Mouse (Mus musculus) lung, postnatal 4 days (tissue): ENCODE data around the gene Pias4.
A peak's percentile ranks its signal among the peaks of the same experiment; 100 is the strongest.

Source experiments
- DNase-seq, 2 experiments: peaks; one replicate each; pipeline ENCODE4 v3.0.0; 2021

The Pias4 gene

DNA sequence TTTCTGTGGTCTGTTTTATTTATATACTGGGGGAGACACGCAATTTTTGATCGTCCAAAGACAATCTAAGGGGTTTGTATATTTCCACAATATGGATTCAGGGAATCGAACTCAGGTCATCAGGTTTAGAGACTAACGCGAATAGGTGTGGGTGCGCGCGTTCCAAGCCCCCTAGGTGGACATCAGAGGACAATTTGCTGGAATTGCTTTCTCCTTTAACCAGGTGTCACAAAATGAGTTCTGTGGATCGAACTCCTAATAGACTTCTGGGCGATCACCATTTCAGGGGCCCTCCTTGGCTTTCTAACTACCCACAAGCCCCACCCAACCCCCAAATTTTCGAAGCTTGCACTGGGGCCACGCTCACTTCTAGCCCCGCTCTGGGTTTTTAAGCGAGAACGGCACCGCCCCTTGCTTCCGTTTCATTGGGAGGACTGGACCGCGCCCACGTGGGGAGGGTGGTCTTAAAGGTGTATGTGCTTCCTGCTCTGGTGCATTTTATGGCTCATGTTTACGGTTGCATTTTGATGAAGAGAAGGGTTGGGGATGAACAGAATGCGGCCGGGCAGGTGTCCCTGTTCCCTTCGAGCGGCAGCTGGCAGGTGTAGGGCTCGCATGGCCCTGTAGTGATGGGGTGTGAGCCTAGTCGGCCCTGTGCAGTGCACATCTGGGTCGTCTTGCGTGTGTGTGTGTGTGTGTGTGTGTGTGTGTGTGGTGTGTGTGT is 960 bp upstream of the Pias4 start:
- DNase-seq = peak; percentile 89 to 90

DNA sequence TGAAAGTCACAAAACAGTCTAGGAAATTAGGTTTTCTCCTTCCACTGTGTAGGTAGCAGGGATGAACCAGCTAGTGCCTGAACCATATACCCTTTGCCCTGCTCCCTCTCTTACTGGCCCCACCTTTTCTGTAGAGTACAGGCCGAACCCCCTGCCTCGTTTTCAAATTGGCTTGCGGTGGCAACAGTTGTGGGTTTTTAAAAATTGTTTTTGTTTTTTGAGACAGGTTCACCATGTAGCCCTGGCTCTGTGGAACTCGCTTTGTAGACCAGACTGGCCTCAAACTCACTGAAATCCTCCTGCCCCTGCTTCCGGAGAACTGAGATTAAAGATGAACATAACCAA is 336 bp upstream of the Pias4 start:
- DNase-seq = no peak

DNA sequence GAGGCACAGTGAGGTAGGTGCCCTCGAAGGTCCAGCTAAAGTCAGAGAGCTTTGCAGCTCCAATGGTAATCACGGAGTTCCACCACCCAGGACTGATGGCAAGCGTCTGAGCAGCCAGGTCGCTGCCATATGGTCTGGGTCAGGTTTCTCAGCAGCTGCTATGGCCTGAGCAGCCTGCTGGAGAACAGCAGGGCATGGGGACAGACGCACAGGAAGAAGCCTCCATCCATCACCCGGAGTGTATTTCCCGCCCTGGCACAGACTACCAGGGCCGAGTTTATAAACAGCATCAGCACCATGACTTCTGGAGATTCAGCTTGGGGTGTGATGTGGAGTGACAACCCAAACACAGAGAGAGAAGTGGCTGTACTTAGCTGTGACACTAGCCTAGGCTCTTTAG is 2.6 kb downstream of the Pias4 start:
- DNase-seq = no peak

DNA sequence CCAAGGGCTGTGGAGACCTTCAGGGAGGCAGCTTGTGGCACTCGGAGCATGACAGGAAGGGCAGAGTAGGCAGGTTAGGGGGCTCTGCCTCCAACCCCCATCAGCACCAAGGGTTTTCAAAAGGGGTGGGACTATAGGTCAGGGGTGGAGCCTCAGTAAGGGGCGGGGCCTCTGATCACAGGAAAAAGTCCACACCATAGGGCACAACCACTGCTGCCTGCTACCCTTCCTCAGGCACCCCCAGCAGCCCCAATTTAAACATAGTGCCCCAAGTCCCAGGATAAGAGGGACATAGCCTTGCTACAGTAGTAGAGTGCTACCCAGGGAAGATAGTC is 5.4 kb downstream of the Pias4 start:
- no peak for DNase-seq

DNA sequence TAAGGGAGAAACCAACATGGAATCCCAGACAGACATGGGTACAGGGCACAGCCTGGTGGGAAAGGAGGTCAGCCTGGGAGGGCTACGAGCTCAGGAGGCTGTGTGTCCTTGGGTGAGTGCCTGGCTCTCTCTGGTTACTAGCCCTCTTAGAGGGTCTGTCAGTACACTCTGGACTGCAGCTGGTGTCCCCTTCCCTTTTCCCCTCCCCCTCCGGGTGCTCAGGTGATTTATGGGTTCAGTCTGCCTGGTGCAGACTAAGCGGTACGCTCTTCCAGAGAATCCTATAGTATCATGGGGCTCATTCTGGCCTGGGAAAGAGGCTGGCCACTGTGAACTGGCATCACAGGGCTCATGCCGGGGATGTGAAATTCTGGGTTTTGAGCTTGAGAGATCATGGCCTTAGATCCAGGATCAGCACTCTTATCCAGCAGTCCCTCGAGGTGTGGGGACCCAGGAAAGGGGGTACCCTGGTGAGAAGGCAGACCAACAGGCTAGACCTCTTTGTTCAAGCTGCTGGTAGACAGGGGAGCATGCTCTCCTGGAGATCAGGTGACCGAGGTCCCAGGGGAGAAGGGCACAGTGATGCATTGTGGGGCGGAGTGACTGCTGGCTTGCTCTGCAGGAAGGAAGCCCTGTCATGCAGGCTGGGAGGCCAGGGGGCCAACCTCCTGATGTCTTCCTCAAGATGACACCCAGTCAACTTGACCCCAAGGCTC is 6.0 kb downstream of the Pias4 start:
- no peak for DNase-seq

DNA sequence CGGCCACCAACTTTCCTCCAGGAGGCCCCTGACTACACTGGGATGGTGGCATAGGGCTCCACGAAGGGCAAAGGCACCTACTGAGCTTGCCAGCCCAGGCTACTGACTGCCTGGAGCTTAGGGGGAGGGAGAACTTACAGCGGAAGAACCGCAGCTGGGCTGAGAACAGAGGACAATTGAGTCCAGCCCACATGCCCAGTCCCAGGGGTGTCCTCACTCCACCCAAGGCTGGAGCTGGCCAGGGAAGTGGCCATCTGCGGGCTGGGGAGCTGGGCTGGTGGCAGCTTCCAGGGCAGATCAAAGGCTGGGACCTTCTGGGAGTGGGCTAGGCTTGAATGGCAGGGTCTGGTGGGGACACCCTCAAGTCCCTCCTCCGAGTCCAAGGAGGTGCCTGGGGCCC is 13.0 kb downstream of the Pias4 start:
- DNase-seq = peak in 1 of 2 experiments; percentile 23

DNA sequence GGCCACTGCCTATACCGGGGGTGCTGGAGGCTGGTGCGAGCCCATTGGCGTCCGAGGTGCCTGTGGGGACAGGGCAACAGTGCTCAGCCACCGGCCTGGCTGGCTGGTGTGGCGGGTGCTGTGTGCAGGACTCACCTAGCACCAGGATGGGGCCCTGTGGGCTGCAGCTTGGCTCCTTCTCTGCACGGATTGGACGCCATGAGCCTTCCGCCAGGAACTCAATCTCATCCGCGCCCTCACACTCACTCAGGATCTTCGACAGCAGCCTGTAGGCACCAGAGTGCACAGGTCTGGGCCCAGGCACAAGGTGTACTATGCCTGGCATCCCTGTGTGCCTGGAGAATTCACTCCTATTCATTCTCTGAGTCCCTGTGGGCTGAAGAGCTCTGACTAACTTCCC is 13.4 kb downstream of the Pias4 start:
- DNase-seq = no peak

DNA sequence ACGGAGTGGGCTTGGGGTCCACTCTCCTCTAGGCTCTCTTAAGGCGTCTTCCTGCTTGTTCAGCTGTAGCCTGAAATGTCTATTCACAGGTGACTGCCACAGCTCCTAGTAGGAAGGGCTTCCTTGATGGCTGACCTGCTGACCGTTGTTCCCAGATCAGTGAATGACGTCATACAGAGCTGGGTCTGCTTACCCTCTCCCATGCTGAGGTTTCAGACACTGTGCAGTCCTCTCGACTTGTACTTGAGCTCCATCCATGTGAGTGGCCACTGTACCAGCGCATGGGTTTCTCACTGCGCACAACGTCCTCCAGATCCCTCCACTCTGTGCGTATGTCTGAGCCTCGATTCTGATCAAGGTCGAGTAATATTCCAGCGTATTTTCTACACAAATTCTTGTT is 15.1 kb downstream of the Pias4 start:
- peak in 1 of 2 experiments; percentile 19 for DNase-seq

DNA sequence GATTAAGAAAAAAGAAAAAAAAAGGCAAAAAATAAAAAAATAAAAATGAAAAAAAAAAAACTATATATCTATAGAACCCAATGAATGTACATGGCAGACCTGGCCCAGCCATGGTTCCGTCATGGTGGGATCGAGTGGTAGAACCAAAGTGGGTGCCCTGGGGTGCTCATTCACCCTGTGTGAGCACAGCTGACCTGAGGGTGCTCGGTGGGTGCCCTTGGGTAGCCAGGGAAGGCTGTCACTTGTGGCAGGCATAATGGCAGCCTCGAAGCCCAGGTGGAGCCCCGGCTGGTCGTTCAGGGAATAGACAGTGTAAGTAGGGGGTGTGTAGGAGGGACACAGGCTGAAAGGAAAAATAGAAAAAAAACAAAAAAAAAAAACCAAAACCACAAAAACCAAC is 16.5 kb downstream of the Pias4 start:
- DNase-seq = peak in 1 of 2 experiments; percentile 27

DNA sequence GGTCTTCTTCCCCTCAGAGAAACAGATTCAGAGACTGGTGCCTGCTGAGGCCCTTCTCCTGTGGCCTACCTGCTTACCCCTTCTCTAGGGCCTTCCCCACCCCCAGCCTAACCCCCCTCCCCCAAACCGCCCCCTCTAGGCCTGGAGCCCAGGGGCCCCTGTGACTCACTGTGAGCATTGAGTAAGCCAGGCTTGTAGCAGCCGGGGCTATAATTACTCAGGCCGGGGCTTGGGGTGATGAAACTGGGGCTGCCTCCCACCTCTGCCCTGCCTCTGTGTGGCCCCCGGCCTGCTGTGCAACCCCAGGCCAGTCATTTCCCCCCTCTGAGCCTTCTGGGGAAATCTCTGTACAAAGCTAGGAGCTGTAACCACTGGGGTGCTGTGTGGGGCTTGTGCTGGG is 21.4 kb downstream of the Pias4 start:
- DNase-seq = no peak

DNA sequence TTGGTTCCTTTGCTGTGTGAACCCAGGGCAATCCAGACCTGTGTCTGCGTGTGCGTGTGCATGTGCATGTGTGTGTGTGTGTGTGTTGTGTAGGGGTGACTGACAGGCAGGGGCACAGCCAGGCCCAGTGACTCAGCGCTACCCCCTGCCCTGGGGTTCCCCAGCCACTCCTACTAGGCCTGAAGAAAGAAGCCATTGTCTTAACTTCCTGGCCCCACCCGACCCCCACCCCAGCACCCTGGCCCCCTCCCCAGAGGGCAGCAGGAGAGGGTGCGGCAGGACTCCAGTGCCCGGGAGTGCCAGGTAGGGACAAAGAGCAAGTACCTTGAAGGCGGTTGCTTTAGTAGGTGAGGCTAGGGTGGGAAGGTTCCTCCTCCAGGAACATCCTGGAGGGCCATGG is 21.9 kb downstream of the Pias4 start:
- DNase-seq = no peak

DNA sequence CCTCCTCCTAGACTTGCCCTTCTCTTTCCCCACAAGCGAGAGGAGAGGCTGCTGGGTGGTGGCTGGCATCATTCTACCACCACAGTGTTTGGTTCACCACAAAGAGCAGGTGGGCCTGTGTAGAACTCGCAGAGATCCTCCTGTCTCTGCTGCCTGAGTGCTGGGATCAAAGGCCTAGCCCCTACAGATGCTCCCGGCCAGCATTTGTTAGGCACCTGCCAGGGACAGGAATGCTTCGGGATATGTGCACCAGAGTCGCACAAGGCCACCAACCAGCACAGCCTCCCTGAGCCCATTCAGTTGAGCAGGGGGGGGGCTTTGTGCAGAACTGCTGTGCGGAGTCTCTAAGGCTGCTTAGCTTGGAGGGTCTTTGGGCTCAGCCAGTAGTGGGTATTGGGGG is 22.4 kb downstream of the Pias4 start:
- DNase-seq = no peak

DNA sequence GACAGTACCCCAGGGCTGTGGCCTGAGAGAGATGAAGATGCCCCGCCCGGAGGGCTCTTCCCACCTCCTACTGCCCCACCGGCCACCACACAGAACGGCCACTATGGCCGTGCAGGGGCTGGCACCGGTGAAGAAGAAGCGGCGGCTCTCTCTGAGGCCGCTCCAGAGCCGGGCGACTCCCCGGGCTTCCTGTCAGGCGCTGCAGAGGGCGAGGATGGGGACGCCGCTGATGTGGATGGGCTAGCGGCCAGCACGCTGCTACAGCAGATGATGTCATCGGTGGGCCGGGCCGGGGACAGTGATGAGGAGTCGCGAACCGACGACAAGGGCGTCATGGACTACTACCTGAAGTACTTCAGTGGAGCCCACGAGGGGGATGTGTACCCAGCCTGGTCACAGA is 23.1 kb downstream of the Pias4 start:
- DNase-seq = peak in 1 of 2 experiments; percentile 66

DNA sequence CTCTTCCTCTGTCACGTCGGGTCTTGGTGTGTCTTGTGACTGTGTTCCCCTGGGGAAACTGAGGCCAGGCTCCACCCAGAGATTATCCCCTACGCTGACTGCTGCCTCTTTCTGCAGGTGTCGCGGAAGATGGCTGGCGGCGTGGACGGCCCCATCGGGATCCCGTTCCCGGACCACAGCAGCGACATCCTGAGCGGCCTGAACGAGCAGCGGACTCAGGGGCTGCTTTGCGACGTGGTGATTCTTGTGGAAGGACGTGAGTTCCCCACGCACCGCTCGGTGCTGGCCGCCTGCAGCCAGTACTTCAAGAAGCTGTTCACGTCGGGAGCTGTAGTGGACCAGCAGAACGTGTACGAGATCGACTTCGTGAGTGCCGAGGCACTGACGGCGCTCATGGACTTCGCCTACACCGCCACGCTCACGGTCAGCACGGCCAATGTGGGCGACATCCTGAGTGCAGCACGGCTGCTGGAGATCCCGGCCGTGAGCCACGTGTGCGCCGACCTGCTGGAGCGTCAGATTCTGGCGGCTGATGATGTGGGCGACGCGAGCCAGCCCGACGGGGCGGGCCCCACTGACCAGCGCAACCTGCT is 23.8 kb downstream of the Pias4 start:
- DNase-seq = no peak

DNA sequence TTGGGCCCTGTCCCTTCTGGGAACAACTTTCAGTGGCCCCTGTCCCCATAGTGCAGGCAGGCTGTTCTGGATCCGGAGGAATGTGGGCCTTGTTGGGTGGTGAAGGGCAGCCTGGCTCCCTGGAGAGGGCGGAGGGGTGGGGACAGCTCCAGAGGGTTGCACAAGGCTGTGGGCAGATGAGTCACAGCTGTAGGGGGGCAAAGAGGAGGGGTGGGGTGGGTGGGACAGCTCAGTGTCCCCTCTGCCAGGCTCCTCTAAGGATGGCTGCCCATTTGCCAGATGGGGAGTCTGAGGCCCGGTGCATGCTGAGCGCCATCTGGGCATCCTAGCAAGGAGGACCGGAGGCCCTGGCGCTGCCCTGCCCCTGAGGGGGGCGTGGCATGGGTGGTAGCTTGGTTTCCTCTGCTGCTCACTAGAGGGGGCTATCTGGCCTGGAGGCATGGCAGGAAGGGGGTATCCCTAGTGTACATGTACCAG is 24.5 kb downstream of the Pias4 start:
- peak; percentile 46 to 71 for DNase-seq

DNA sequence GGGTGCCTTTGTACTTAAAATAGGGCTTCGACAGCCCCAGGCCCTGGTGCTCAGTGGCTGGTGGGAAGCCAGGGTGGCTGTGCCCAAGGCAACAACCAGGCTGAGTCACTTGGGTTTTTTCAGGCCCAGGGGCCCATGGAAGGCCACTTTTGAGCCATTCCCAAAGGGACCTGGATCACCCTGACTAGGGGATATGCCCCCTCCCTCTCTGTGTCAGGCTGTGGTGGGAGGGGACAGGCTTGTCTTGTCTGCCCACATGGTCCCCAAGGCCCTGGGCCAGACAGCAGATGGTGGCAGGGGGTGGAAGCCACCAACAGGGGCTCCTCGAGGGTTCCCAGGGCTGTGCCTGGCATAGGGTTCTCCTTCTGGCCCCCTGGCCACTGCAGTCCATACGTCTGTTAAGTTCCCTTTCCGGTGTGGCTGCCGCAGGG is 25.2 kb downstream of the Pias4 start:
- DNase-seq = no peak

DNA sequence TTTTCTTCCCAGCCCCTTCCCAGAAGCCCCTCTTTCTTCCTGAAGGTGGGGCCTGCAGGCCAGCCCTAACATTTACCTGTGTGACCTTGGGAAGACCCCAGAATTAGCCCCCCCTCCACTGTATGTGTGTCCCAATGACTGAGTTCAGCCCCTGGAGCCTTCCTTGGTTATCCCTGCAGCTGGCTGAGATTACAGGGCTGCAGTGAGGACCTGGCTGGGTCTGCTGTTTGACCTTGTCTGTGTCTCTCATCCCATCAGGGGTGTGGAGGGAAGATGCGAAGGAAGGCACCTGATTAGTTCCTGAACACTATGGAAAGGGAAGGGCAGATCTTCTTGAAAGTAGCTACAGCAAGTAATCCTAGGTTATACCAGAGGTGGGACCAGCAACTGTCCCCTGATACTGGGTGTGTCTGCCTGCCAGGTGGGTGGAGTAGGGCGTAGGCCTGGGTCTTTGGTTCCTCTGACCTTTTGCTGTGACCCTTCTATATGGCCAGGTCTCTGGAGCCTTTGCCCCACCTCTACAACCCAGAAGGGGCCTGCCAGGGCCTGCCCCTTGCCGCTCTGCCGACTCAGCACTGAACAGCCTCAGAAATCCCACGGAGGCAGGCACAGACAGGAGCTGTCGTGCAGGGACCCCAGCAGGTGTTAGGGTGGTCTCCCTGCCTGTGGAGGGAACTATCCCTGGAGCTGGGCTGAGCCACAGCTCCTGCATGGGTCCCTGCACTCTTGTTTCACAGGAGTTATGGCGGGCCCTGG is 26.1 kb downstream of the Pias4 start:
- no peak for DNase-seq

DNA sequence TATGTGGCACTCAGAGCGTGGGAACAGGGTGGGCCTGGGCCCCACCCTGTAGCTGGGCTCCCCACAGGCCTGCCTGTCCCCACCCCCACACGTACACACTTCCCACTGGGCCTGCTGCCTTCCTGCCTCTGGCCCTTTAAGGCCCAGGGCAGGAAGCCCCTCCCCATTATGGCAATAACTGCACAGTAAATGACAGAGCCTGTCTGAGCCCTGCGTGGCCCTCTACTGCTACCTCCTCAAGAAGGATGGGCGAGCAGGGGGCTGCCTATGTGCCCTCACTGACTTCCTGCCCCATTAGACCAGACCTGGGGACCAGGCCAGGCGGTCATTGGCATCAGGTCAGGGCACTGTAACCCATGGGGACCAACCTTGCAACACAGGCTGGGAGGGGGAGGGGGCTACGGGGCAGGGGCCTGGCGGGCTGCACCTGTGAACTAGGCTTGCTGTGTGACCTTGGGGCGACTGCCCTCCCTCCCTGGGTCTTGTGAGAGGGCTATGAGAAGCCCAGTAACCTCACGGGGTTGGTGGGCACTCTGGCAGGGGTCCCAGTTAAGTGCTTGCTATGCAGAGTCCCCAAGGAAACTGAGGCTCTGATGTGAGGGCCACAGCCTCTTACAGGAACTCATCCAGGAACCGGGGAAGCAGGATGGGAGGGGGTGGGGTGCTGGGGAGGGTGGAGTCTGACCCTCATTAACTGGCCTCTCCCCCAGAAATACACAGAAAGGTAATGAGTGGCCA is 26.8 kb downstream of the Pias4 start:
- peak; percentile 56 to 73 for DNase-seq

DNA sequence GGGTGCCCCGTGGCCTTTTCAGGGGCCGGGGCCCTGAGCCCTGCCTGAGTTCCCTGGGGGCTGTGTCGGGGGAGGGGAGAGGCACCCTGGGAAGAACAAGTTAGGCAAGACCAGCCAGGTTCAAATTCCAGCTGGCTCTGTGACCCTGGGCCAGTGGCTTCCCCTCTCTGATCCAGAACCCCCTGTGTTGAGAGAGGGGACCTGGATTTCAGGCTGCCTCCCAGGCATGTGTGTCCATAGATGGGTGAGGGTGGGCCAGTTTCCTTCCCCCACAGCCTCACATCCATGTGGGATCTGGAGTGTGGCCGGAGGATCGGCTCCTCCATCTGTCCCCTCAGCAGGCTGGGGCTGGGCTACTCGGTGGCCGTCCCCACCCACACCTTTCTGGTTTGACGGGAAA is 27.7 kb downstream of the Pias4 start:
- DNase-seq = no peak

DNA sequence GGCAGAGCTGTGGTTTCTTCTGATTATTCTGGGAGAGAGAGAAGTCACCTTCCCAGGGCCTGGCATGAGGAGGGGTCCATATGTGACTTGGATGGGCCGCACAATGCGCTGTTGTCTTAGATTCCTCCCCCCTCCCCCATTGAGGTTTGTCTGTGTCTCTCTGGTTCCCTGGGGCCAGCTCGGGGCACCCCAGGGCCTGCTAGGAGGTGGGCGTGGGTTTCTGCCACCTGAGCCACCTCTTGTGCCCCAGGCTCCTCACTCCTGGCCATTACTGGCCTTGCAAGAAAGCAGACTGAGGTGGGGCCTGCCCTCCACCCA is 28.2 kb downstream of the Pias4 start:
- DNase-seq = no peak

DNA sequence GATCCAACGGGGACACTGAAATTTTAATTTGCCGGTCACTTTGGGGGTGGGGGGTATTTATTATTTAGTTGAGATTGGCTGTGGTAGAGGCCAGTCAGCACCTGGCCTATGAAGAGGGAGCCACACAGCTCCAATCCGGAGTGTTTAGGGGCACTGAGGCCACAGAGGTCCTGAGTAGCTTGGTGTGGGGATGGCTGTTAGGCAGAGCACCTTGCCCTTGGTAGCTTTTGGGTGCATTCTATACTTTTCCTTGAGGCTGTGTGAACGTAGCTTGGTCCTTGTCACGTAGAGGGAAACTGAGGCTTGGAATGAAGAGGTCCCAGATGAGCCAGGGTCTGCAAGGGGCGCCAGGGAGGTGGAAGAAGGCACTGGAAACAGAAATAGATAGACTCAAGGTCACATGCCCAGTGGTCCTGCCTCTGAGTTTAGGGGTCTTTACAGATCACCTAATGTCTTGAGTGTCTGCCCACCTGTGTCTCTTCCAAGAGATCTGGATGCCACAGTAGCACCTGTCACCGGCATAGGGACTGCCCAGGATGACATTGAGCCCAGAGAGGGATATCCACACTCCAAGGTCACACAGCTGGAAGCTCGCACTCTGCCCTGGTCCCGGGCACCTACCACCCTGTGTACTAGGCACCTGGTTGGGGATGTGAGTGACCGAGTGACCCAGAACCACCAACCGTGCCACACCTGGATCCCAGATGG is 28.7 kb downstream of the Pias4 start:
- DNase-seq = no peak

DNA sequence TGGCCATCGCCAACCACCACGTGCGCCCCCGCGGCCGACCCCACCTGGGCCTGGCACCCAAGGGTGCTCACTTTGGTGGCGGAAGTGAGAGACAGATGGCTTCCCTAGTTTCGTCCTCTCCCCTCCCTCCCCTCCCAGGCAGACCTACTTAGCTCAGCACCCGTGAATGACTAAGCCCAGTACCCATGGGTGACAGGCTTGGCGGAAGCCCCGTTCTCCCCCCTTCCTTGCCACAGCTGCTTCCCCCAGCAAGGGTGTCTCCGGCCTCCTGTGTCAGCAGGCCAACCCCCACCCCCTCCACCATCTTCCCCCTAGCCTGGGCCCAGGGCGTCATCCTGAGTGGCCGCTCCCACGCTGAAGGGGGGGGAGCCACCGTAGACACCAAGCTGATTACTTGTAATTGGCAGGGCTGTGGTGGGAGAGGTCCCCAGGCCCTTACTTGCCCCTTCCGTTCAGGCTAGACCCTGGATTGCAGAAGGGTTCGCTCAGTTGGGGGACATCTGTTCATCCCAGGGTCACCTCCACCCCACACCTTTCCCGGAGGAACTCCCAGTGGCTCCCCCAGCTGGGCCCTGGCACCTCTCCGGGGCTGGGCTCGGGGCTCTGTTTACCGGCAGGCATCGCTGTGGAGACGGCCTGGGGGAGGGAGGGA is 29.5 kb downstream of the Pias4 start:
- peak; percentile 65 to 77 for DNase-seq
